Mouse (Mus musculus) testis, adult 2 months (tissue): ENCODE measurements around the gene Fmo5.

ENCODE experiments used
- CTCF ChIP-seq: fragments of 200-500 bp; IDR thresholded peaks from 2 replicates; pipeline ENCODE4 v1.5.1; 2012; ENCODE audit warnings: low read depth, mild to moderate bottlenecking, inconsistent platforms, low read length, moderate library complexity; ENCODE audit not compliant: control insufficient read depth, insufficient read depth, insufficient replicate concordance
- POLR2A ChIP-seq: fragments of 200-500 bp; IDR thresholded peaks from 2 replicates; pipeline ENCODE4 v1.6.1; 2012; ENCODE audit warnings: low read depth, mild to moderate bottlenecking, inconsistent platforms, low read length, moderate library complexity; ENCODE audit not compliant: control insufficient read depth

GRCm38 (mm10) chr3:97659746-97660145 is 31.1 kb downstream of the Fmo5 start:
- no peak for TF ChIP-seq POLR2A
- no peak for TF ChIP-seq CTCF
